8 mouse cellular contexts compared by ENCODE assay signal in genomic region chr7:113208388-113208753, GRCm38 (mm10). TPM values are rescaled to one million over a fixed set of nuclear protein-coding genes. Genes with fewer than 3 reads are reported as not detected.
DNase-seq lines count a peak whose midpoint lies in the region; ATAC-seq and TF ChIP-seq lines count a peak whose summit lies in the region.

No protein-coding gene starts in this region.

- DNase-seq in heart, postnatal 10 days = no peak
- DNase-seq in MEL (ENCODE audit: low read depth, low spot score) = no peak
- no peak for DNase-seq in heart, postnatal 0 days (ENCODE audit: low spot score)
- DNase-seq in midbrain, embryonic 10.5 days (ENCODE audit: low spot score) = no peak
- DNase-seq in frontal cortex, adult 2 months (ENCODE audit: extremely low spot score in 1 of 2, low spot score in 1 of 2) = no peak
- no peak for DNase-seq in adrenal gland, adult 2 months

- WGBS in heart, embryonic 15.5 days = 3% methylated on average over 19 of the region's 19 CpGs
- 5% methylated on average over 19 of the region's 19 CpGs for WGBS in heart, postnatal 0 days
- 2% methylated on average over 19 of the region's 19 CpGs for WGBS in midbrain, embryonic 10.5 days

- H3K79me2 ChIP-seq in MEL (ENCODE audit: control insufficient read depth, insufficient read depth, low read length, poor library complexity) = no peaks in the 10 kb centered on the region; the same call in 1 of the 2 replicates

- ATAC-seq in heart, embryonic 15.5 days (replicated peaks; ENCODE audit: insufficient number of reproducible peaks, insufficient read depth, low FRiP score, low read depth) = no peak
- no peak for ATAC-seq in heart, postnatal 0 days (ENCODE audit: insufficient read depth, low read depth)
- ATAC-seq in frontal cortex, adult (ENCODE audit: low TSS enrichment) = no peak

- TF ChIP-seq CTCF in MEL (IDR thresholded peaks at IDR 0.05 in 2 of 3, conservative IDR thresholded peaks at IDR 0.05 in 1 of 3; ENCODE audit: control insufficient read depth in 1 of 3, insufficient read depth in 1 of 3, low read depth in 2 of 3, low read length in 3 of 3, poor library complexity in 1 of 3, severe bottlenecking in 1 of 3) = no peak
- no peak for TF ChIP-seq CTCF in heart, postnatal 0 days (IDR thresholded peaks at IDR 0.05; ENCODE audit: low read depth)

- intact Hi-C loops in heart, postnatal 10 days (cut with DNase I) = loop anchor here (2.0 to 5.0 kb wide), 2 partner anchors 42 to 66 kb away; no protein-coding TSS in a partner anchor

- peaks cover 20% of the 10 kb centered on the region for H3K4me1 ChIP-seq in heart, embryonic 15.5 days (replicated peaks)
- no peaks in the 10 kb centered on the region for H3K4me1 ChIP-seq in MEL (ENCODE audit: control insufficient read depth in 1 of 2, insufficient read depth in 2 of 2, low read length in 2 of 2)
- H3K4me1 ChIP-seq in heart, postnatal 0 days (ENCODE audit: control insufficient read depth, insufficient read depth) = peaks cover 16% of the 10 kb centered on the region; the same call in 1 of the 2 replicates
- H3K4me1 ChIP-seq in midbrain, embryonic 10.5 days = peaks cover 18% of the 10 kb centered on the region

- peaks cover 36% of the 10 kb centered on the region for H3K27me3 ChIP-seq in heart, embryonic 15.5 days
- H3K27me3 ChIP-seq in MEL (ENCODE audit: control insufficient read depth in 1 of 2, insufficient read depth in 2 of 2, low read length in 2 of 2) = peaks cover 0 to 3% of the 10 kb centered on the region in 2 experiments; a peak in 1 of 4 replicates
- no peaks in the 10 kb centered on the region; the same call in 1 of the 2 replicates for H3K27me3 ChIP-seq in heart, postnatal 0 days (ENCODE audit: control insufficient read depth, insufficient read depth, low read length)
- peaks cover 74% of the 10 kb centered on the region for H3K27me3 ChIP-seq in midbrain, embryonic 10.5 days (ENCODE audit: low read depth, poor library complexity, severe bottlenecking)

- TF ChIP-seq POLR2A in MEL (IDR thresholded peaks at IDR 0.05; ENCODE audit: control insufficient read depth in 1 of 2, insufficient read depth in 1 of 2, low read depth in 1 of 2, low read length in 2 of 2, poor library complexity in 1 of 2) = no peak

- H3K9me3 ChIP-seq in heart, embryonic 15.5 days (replicated peaks) = no peaks in the 10 kb centered on the region
- H3K9me3 ChIP-seq in MEL (replicated peaks; ENCODE audit: insufficient read depth, low read length) = no peaks in the 10 kb centered on the region
- H3K9me3 ChIP-seq in heart, postnatal 0 days (replicated peaks; ENCODE audit: control insufficient read depth, low read length) = no peaks in the 10 kb centered on the region
- no peaks in the 10 kb centered on the region for H3K9me3 ChIP-seq in midbrain, embryonic 10.5 days (replicated peaks)

- H3K4me2 ChIP-seq in heart, embryonic 15.5 days = peak overlapping the region; percentile 94
- H3K4me2 ChIP-seq in heart, postnatal 0 days (ENCODE audit: low read depth, low read length) = peak overlapping the region; percentile 92

- peak overlapping the region; percentile 72 for H3K4me3 ChIP-seq in heart, embryonic 15.5 days
- H3K4me3 ChIP-seq in MEL (ENCODE audit: control insufficient read depth in 1 of 2, insufficient read depth in 1 of 2, low read depth in 2 of 2, low read length in 2 of 2) = peak overlapping the region; percentile 77 to 88; a peak in 3 of 4 replicates
- H3K4me3 ChIP-seq in heart, postnatal 0 days (ENCODE audit: low read depth, low read length) = peak overlapping the region; percentile 97
- peak overlapping the region; percentile 88 for H3K4me3 ChIP-seq in midbrain, embryonic 10.5 days

- H3K9ac ChIP-seq in heart, embryonic 15.5 days = peak overlapping the region; percentile 69
- H3K9ac ChIP-seq in MEL (ENCODE audit: control insufficient read depth, low read depth, low read length, poor library complexity, severe bottlenecking) = no peak overlapping the region
- peak overlapping the region; percentile 76 for H3K9ac ChIP-seq in heart, postnatal 0 days (replicated peaks; ENCODE audit: low read depth, low read length)

- no peak overlapping the region for H3K27ac ChIP-seq in heart, embryonic 15.5 days
- no peak overlapping the region for H3K27ac ChIP-seq in MEL (ENCODE audit: control insufficient read depth, low read depth, low read length)
- no peak overlapping the region for H3K27ac ChIP-seq in heart, postnatal 0 days (ENCODE audit: low read depth)
- H3K27ac ChIP-seq in midbrain, embryonic 10.5 days (replicated peaks) = peak overlapping the region; percentile 82; the same call in 1 of the 2 replicates

- H3K36me3 ChIP-seq in heart, embryonic 15.5 days = no peaks in the 10 kb centered on the region
- no peaks in the 10 kb centered on the region for H3K36me3 ChIP-seq in MEL (ENCODE audit: control insufficient read depth in 1 of 2, insufficient read depth in 2 of 2, low read length in 2 of 2)
- no peaks in the 10 kb centered on the region for H3K36me3 ChIP-seq in heart, postnatal 0 days (replicated peaks; ENCODE audit: control insufficient read depth, insufficient read depth, low read length)
- H3K36me3 ChIP-seq in midbrain, embryonic 10.5 days = no peaks in the 10 kb centered on the region

- TF ChIP-seq RAD21 in MEL (IDR thresholded peaks at IDR 0.05; ENCODE audit: low read depth, low read length) = no peak

- TF ChIP-seq EP300 in MEL (IDR thresholded peaks at IDR 0.05; ENCODE audit: low read depth in 1 of 2, low read length in 2 of 2) = no peak
- TF ChIP-seq EP300 in heart, postnatal 0 days (IDR thresholded peaks at IDR 0.05; ENCODE audit: low read depth) = no peak

TF ChIP-seq in MEL, 35 proteins besides CTCF, POLR2A, EP300 and RAD21:
- TF ChIP-seq SMC3 (IDR thresholded peaks at IDR 0.05; ENCODE audit: low read depth, low read length) = no peak
- no peak for TF ChIP-seq MEF2A (IDR thresholded peaks at IDR 0.05; ENCODE audit: extremely low read depth, insufficient replicate concordance, low read depth, low read length, poor library complexity, severe bottlenecking)
- no peak for TF ChIP-seq TAL1 (IDR thresholded peaks at IDR 0.05; ENCODE audit: low read length)
- no peak for TF ChIP-seq CHD1 (IDR thresholded peaks at IDR 0.05; ENCODE audit: low read depth, low read length)
- TF ChIP-seq TBP (IDR thresholded peaks at IDR 0.05; ENCODE audit: low read depth, low read length) = no peak
- TF ChIP-seq POLR2AphosphoS5 (IDR thresholded peaks at IDR 0.05; ENCODE audit: borderline replicate concordance, low read depth, low read length) = no peak
- TF ChIP-seq MAFK (IDR thresholded peaks at IDR 0.05; ENCODE audit: borderline replicate concordance, low read depth, low read length) = no peak
- no peak for TF ChIP-seq SIN3A (IDR thresholded peaks at IDR 0.05; ENCODE audit: low read length)
- TF ChIP-seq NELFE (IDR thresholded peaks at IDR 0.05; ENCODE audit: low read depth, low read length) = no peak
- no peak for TF ChIP-seq GABPA (IDR thresholded peaks at IDR 0.05; ENCODE audit: low read depth, low read length)

RNA-seq across cellular contexts. Expression of gene Arntl, which starts 1.1 kb away (rescaled TPM):
- polyA plus RNA-seq in heart, embryonic 15.5 days (2015; fragmentation: Nextera tagmentation; extraction: Ambion mirVana) = 8.5 and 9.6 TPM in 2 replicates
- total RNA-seq in heart, postnatal 10 days (2021) = 10 to 100 TPM; 11.1 to 12.2 TPM
- total RNA-seq in MEL (2012; rRNA removed) = 2.0 and 3.7 TPM in 2 replicates
- polyA plus RNA-seq in MEL (2012; ENCODE audit: insufficient read depth in 1 of 2, insufficient read length in 2 of 2, low read depth in 1 of 2, low replicate concordance in 2 of 2, missing spikeins in 1 of 2) = 1 to 10 TPM in 1 of 2 experiments, not detected in 1; 4.5 TPM
- total RNA-seq in heart, postnatal 0 days (2014; rRNA removed; ENCODE audit: low replicate concordance) = 8.0 and 9.3 TPM in 2 replicates
- 3.7 and 4.6 TPM in 2 replicates for polyA plus RNA-seq in heart, postnatal 0 days (2015; fragmentation: Nextera tagmentation; extraction: Ambion mirVana)
- polyA plus RNA-seq in midbrain, embryonic 10.5 days (2016; fragmentation: Nextera tagmentation; extraction: Ambion mirVana) = 6.6 and 7.0 TPM in 2 replicates
- 26.9 and 28.9 TPM in 2 replicates for polyA plus RNA-seq in frontal cortex, adult 2 months (2012; rRNA removed)
- total RNA-seq in adrenal gland, adult 2 months (2021) = 10 to 100 TPM; 10.3 to 58.8 TPM
- polyA plus RNA-seq in adrenal gland, adult 2 months (2012; rRNA removed) = 3.4 and 5.4 TPM in 2 replicates
